Mouse (Mus musculus) heart, postnatal 0 days (tissue): ENCODE data around the gene Rnf183. TPM values are rescaled to one million over a fixed set of nuclear protein-coding genes. Genes with fewer than 3 reads are reported as not detected.

Source experiments
- ATAC-seq: fragments of 200-750 bp; cut with Nextera tagmentation; 2 replicates; pipeline ENCODE4 v1.8.0; 2017; ENCODE audit warnings: low read depth, moderate number of reproducible peaks, moderate library complexity; ENCODE audit not compliant: insufficient read depth
- DNase-seq: peaks from one replicate; pipeline ENCODE4 v3.0.0-alpha.2; 2016; ENCODE audit warnings: low spot score
- H3K27ac ChIP-seq: fragments of 300-500 bp; sonication (generic); 2 replicates; pipeline ENCODE4 v1.5.1; 2014; ENCODE audit warnings: low read depth, mild to moderate bottlenecking
- H3K27me3 ChIP-seq: fragments of 300-500 bp; sonication (generic); 2 replicates; pipeline ENCODE4 v1.6.1; 2014; ENCODE audit warnings: low read length, mixed read lengths; ENCODE audit not compliant: control insufficient read depth, insufficient read depth
- H3K36me3 ChIP-seq: fragments of 300-500 bp; sonication (generic); replicated peaks from 2 replicates; pipeline ENCODE4 v1.6.1; 2014; ENCODE audit warnings: low read length, mixed read lengths; ENCODE audit not compliant: control insufficient read depth, insufficient read depth
- H3K4me1 ChIP-seq: fragments of 300-500 bp; sonication (generic); 2 replicates; pipeline ENCODE4 v1.6.1; 2014; ENCODE audit warnings: antibody characterized with exemption; ENCODE audit not compliant: control insufficient read depth, insufficient read depth
- H3K4me2 ChIP-seq: fragments of 300-500 bp; sonication (generic); 2 replicates; pipeline ENCODE4 v1.6.1; 2014; ENCODE audit warnings: low read depth, mild to moderate bottlenecking, low read length, moderate library complexity
- H3K4me3 ChIP-seq: fragments of 300-500 bp; sonication (generic); 2 replicates; pipeline ENCODE4 v1.5.1; 2014; ENCODE audit warnings: low read depth, low read length
- H3K9ac ChIP-seq: fragments of 300-500 bp; sonication (generic); replicated peaks from 2 replicates; pipeline ENCODE4 v1.6.1; 2014; ENCODE audit warnings: low read depth, low read length, mixed read lengths
- H3K9me3 ChIP-seq: fragments of 300-500 bp; sonication (generic); replicated peaks from 2 replicates; pipeline ENCODE4 v1.6.1; 2016; ENCODE audit warnings: low read length; ENCODE audit not compliant: control insufficient read depth
- CTCF ChIP-seq: IDR thresholded peaks from 2 replicates; pipeline ENCODE4 v1.5.1; 2016; ENCODE audit warnings: antibody characterized with exemption, control low read depth, low read depth
- EP300 ChIP-seq: IDR thresholded peaks from 2 replicates; pipeline ENCODE4 v1.6.1; 2016; ENCODE audit warnings: antibody characterized with exemption, low read depth
- WGBS: fragments of 180-500 bp; shearing (Covaris S2); extraction: QIAGEN DNeasy Blood & Tissue Kit; methylation state at CpG from one replicate; pipeline ENCODE4 v1.1.7; 2014; 5-methylcytosine and 5-hydroxymethylcytosine counted together
- polyA plus RNA-seq: library from polyadenylated mRNA; unstranded; fragments of >200 nt; fragmentation: Nextera tagmentation; extraction: Ambion mirVana; gene quantifications from 2 replicates; pipeline ENCODE4 v1.2.1, GENCODE M21; 2015
- total RNA-seq: library from RNA; depleted of rRNA; stranded (reverse); fragments of >200 nt; gene quantifications from 2 replicates; pipeline ENCODE4 v1.2.3, GENCODE M21; 2014; ENCODE audit warnings: low replicate concordance

The Rnf183 gene
- total and polyA plus RNA-seq, 2 experiments from 2014 or later = not detected

DNA sequence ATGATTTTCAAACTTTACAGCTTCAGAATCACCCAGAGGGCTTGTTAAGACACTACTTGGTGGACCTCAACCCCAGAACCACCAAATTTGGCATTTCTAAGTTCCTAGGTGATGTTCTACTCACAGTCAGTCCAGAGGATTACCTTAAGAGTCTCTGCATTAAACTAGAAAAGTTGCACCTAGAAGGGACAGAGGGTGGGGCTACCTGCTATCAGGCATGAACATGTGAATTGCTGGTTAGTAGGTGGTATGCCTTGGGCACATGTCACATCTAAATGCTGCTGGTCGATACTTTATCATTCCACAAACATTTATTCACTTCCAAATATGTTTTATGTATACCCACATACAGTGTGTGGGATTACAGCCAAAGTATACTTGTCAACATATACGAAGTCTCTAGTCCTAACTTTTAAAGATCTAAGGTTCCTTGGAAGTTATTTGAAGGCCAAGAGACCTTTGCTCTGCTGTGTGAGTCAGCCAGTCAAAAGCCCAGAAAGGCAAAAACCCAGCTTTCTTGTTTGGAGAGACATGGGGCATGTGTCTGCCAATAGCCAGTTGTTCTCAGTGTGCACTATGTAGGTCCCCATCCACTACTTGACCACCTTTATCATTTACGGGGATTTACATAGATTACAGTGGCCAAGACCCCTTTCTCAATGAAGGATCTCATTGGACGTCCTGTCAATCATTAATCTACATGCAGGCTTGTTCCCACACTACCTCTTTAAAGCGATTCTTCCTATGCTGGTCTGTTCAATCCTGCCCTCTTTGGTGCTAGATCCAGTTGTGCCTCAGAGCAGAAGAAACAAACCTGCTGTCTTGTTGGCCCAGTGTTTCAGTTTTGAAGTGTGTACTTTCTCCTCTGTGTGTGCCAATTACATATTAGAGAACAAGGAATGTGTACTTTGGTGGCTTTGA, 45.2 kb downstream of the Rnf183 start:
- Histone ChIP-seq H3K36me3 (peaks cover 63% of the 10 kb centered on the region), H3K4me2 (no peak overlapping the region), H3K4me1 (no peaks in the 10 kb centered on the region), H3K27me3 (no peaks in the 10 kb centered on the region), H3K4me3 (no peak overlapping the region), H3K9ac (no peak overlapping the region), H3K9me3 (no peaks in the 10 kb centered on the region), H3K27ac (no peak overlapping the region)
- DNase-seq (no peak), ATAC-seq (no peak)
- TF ChIP-seq CTCF (no peak), EP300 (no peak)
- 84% methylated on average over 5 of the region's 5 CpGs for WGBS

DNA sequence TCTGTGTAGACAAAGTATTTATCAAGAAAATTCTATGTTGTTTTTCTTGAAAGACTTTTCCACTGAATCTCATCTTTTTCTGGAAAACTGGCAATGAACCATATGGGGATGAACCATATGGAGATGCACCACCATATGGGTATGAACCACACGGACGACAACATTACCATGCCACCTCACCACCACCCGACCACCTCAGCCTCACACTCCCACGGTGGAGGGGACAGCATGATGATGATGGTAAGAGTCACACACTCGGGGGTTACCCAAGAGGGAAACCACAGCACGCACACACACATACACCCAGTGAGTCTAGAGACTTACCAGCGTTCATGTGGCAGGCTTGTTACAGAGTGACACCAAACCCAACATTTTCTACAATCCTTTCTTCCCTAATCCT, 49.6 kb downstream of the Rnf183 start:
- H3K4me3 ChIP-seq = no peak overlapping the region
- TF ChIP-seq CTCF (no peak), EP300 (no peak)
- no peak overlapping the region for H3K9ac ChIP-seq
- no peak overlapping the region for H3K27ac ChIP-seq
- no peak overlapping the region for H3K4me2 ChIP-seq
- 94% methylated on average over 7 of the region's 7 CpGs for WGBS
- ATAC-seq (no peak), DNase-seq (no peak)
- H3K27me3 ChIP-seq = no peaks in the 10 kb centered on the region
- peaks cover 51% of the 10 kb centered on the region for H3K36me3 ChIP-seq
- no peaks in the 10 kb centered on the region for H3K4me1 ChIP-seq
- H3K9me3 ChIP-seq = no peaks in the 10 kb centered on the region

DNA sequence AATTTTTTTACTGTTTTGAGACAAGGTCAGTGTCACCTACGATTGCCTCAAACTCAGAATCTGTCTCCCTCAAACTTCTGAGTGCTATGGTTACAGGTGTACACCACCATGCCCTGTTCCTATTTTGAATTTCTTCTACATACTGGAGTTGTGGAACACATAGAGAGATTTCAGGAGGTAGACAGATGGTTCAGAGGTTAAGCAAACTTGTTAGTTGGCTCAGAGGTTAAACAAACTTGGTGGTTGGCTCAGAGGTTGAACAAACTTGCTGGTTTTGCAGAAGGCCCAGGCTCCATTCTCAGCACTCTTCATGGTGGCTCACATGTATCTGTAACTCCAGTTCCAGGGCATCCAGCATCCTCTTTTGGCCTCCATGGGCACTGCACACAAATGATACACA, 50.9 kb downstream of the Rnf183 start:
- Histone ChIP-seq H3K4me3 (no peak overlapping the region), H3K27ac (no peak overlapping the region), H3K4me2 (no peak overlapping the region), H3K36me3 (peaks cover 38% of the 10 kb centered on the region), H3K4me1 (no peaks in the 10 kb centered on the region), H3K9ac (no peak overlapping the region), H3K9me3 (no peaks in the 10 kb centered on the region), H3K27me3 (no peaks in the 10 kb centered on the region)
- 90% methylated on average over 1 of the region's 1 CpGs for WGBS
- TF ChIP-seq EP300 (no peak), CTCF (no peak)
- no peak for DNase-seq
- no peak for ATAC-seq

DNA sequence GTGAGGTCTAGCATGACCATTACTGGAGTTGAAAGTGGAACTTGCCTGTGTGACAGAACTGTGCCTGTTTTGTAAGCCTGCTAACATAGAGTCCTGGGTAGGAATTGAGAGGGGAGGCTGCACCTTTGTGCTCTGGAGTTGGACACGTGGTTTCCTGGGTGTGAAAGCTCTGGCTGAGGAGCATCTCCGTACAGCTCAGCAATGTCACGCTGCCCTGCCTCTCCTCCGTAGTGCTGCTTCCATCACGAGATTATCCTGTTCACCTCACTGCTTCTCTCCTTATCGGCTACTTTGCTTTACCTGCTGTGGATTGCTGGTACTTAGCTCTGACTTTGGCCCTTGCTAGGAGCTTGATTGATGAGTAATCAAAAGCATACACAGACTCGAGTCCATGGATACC, 51.3 kb downstream of the Rnf183 start:
- H3K4me1 ChIP-seq = no peaks in the 10 kb centered on the region
- no peak overlapping the region for H3K27ac ChIP-seq
- WGBS = 71% methylated on average over 7 of the region's 7 CpGs
- H3K36me3 ChIP-seq = peaks cover 34% of the 10 kb centered on the region
- no peak overlapping the region for H3K4me2 ChIP-seq
- ATAC-seq = no peak
- H3K27me3 ChIP-seq = no peaks in the 10 kb centered on the region
- no peak for DNase-seq
- H3K4me3 ChIP-seq = no peak overlapping the region
- H3K9me3 ChIP-seq = no peaks in the 10 kb centered on the region
- no peak overlapping the region for H3K9ac ChIP-seq
- TF ChIP-seq EP300 = no peak
- TF ChIP-seq CTCF = no peak

DNA sequence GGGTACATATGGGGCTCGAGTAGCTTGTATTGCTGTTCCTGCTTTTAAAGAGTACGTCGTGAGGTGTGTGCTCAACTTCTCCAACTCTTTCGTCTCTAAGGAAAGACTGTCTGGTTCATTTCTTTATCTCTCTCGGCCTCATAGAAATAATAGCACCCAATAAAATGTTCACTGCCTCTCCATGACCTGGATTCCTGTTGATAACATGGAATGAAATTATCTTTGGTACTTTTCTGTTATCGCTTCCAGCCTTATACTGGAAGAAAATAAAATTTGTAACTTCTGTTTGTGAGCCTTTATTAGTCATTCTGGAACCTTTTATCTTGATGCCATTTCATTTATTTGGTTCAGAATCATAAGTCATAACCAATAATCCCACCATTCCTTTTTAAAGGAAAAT, 51.8 kb downstream of the Rnf183 start:
- DNase-seq (no peak), ATAC-seq (no peak)
- Histone ChIP-seq H3K27ac (no peak overlapping the region), H3K4me2 (no peak overlapping the region), H3K9ac (no peak overlapping the region), H3K36me3 (peaks cover 29% of the 10 kb centered on the region), H3K4me1 (no peaks in the 10 kb centered on the region), H3K4me3 (no peak overlapping the region), H3K27me3 (no peaks in the 10 kb centered on the region), H3K9me3 (no peaks in the 10 kb centered on the region)
- 79% methylated on average over 6 of the region's 6 CpGs for WGBS
- TF ChIP-seq EP300 (no peak), CTCF (no peak)
